Mouse (Mus musculus): Measurements from ENCODE around the gene Akr1c18. TPM values are rescaled to one million over a fixed set of nuclear protein-coding genes. Genes with fewer than 3 reads are reported as not detected.
A peak's percentile ranks its signal among the peaks of the same experiment; 100 is the strongest.
"Not testable (repeated sequence)": the region's sequence is repeated elsewhere in the genome, so short reads cannot be mapped to it uniquely, and the experiment has no call there.

The Akr1c18 gene
- 1 to 10 TPM in 1 of 2 experiments, not detected in 1; 1.3 TPM for total RNA-seq (2021)
- long read RNA-seq, experiment 1 = 0 reads
- long read RNA-seq, experiment 2 = 0 reads

DNA sequence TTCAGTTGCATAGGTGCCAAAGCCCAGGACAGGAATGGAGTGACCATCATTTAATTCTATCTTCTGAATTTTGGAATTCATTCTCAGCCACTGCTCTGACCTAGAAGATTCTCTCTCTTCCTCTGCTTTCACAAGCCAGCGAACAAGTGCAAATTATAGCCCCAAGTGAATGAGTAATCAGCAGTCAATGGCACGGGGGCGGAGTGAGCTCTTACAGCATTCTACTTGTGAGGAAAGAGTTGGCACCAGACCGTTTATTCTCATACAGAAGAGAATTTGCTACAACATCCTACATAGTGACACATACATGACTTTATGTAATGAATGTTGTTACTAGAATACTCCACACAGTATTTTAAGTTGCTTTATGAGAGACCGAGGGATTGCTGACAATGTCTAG is at the start of gene Akr1c18:
Gene Akr1c18 (minus strand): TSS at position 137 of the 400 bp plus-strand sequence.
- no peak for DNase-seq

DNA sequence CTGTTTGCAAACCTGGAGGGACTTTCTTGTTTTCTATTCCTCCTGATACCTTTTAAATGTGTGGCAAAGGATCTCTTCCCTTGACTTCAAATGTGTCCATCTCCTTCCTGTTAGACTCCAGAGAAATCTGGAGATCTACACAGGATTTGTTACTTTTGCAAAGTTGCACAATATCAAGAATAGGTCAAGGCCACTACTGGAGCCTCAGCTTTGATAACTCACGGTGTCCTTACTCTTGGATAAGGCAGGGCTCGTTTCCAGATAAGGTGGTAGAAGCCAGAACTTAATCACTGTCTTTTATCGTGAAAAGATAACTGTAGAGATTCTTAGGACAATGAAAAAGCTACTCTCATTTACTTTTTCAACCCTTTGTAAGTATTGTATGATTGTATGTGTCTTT is 42.1 kb upstream of the Akr1c18 start:
- no peak for DNase-seq

GRCm38 (mm10) chr13:4190904-4191303 is 40.5 kb upstream of the Akr1c18 start, which contains the start of gene Akr1c13:
Akr1c13 (plus strand) TSS chr13:4191150.
- no peak for DNase-seq

- DNase-seq = no peak
Measured at GRCm38 (mm10) chr13:4188174-4188573, 37.7 kb upstream of the Akr1c18 start.

- DNase-seq = not testable (repeated sequence)
Measured at GRCm38 (mm10) chr13:4186641-4187411, 36.4 kb upstream of the Akr1c18 start.

GRCm38 (mm10) chr13:4183116-4183515 is 32.7 kb upstream of the Akr1c18 start:
- DNase-seq = no peak

DNA sequence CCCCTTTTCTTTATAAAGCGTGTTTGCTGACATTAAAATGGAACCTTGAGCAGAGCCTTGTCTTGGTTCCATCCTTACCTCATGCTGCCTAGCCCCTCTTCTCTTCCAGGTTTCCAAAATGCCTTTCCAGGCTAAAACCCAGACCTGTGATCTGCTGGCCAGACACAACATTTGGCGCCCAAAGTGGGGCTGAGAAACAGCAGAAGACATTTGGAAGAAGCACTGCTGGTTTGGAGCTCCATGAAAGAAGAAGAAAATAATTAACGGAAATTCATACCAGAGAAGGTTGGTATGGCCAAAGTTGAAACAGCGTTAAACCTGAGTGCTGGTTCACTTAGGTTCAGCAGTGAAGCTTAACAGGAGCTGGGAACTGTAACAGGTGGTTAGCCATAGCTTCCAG is 30.9 kb upstream of the Akr1c18 start:
- DNase-seq = not testable (repeated sequence)

DNA sequence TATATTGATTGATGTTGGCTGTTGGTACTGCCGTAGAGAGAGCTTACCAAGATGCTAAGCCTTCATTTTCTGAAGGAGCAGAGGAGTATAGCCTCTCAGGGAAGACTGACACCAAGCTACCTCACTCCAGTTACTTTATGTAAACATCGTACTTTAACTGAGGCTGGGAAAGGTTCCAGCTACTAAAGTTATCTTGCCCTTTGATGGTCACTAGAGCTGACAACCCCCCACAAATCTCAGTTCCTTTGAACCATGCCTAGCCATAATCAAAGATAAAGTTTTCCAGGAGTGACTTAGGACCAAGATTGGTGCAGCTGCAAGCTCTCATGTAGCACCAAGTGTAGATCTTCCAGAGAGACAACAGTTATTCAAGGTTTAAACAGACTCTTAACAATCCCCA is 22.5 kb upstream of the Akr1c18 start:
- no peak for DNase-seq

- no peak for DNase-seq
Measured at GRCm38 (mm10) chr13:4168006-4168405, 17.6 kb upstream of the Akr1c18 start.

- DNase-seq = no peak
Measured at GRCm38 (mm10) chr13:4155286-4155685, 4.8 kb upstream of the Akr1c18 start.

DNA sequence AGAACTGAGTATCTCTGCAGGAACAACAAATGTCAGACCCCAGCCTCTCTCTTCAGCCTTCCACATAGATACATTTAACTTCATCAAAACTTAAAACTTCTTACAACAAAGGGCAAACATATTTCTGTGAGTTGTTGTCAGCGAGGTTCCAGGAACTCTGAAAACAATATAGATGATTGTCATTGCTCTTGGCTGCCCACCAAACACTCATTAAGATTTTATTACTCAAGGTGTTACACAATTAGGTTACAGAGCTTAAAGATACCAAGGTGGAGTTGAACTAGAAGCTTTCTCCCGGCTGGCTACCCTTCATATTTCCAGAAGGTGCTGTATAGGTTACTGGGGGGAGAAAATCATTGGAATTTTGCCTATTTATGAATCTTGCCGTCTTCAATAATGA is 3.1 kb upstream of the Akr1c18 start:
- no peak for DNase-seq

- no peak for DNase-seq
Measured at GRCm38 (mm10) chr13:4152908-4153307, 2.5 kb upstream of the Akr1c18 start.

DNA sequence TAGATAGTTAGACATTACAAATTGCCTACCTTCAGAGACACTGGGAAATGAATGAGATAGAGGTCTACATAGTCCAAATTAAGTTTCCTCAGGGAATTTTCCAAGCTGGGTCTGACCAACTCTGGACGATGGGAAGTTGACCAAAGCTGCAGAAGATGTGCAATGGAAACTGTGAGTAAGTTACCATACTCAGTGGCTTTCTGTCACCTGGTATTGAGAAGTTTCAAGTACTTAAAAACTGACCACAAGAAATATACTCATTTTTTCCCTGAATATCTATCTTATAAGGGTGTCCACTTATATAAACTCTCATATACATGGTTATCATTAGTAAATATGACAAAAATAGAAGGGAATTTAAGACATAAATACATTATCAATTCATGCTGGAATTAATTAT is 6.2 kb downstream of the Akr1c18 start:
- DNase-seq = no peak

- no peak for DNase-seq
Measured at GRCm38 (mm10) chr13:4133070-4133469, 17.4 kb downstream of the Akr1c18 start.

DNA sequence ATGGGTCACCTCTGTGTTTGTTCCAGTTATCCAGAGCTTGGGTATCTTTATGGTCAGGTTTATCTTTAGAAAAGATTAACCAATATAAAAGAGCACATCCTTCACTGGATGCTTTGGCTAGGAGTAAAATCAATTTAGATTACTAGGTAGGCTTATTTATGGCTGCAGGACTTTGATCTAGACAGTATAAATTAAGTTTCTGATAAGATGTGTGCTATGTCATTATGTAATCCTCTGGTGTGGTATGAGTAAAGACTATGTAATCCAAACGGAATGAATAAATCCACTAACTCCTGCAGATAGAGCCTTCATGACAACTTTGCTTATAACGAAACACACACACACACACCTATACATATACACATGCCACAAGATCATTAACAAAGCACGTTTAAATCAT is 18.7 kb downstream of the Akr1c18 start:
- DNase-seq = no peak

GRCm38 (mm10) chr13:4131317-4131716 is 19.1 kb downstream of the Akr1c18 start:
- no peak for DNase-seq

- DNase-seq = no peak
Measured at GRCm38 (mm10) chr13:4129100-4129499, 21.4 kb downstream of the Akr1c18 start.

GRCm38 (mm10) chr13:4125846-4126245 is 24.6 kb downstream of the Akr1c18 start:
- not testable (repeated sequence) for DNase-seq

DNA sequence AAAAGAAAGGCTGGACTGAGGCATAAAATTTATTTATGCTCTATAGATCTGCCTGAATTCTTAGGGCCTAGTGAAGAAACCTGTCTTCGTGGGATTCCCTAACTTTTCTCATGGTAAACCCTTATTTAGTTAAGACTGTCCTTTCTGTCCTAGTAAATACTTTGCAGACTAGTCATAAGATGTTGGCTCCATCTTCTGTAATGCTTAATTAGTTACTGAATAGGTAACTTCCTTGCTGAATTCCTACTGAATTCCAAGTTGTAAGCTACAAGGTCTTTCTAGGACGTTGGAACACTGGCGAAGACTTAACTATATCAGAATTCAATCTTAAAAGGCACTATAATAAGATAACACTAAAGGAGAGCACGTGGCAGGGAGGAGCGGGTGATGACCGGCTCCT is 26.0 kb downstream of the Akr1c18 start:
- DNase-seq = not testable (repeated sequence)

DNA sequence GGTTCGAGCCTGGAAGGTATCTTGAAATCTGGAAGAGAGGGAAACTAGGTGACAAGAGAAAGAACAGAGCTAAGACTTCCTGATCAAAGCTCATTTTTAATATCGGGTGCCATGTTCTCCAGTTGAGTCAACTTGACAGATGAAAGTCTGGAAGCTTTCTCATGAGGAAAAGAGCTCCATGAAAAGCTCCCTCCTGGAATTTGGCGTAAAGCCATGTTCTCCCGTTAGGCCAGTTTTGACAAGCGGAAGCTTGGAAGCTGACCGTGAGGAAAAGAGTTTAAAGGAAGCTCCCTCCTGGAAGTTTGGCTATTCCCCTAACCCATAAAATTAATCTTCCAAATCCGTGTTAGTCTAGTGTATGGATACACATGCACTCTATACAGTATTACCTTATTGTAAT is 27.3 kb downstream of the Akr1c18 start:
- no peak for DNase-seq

DNA sequence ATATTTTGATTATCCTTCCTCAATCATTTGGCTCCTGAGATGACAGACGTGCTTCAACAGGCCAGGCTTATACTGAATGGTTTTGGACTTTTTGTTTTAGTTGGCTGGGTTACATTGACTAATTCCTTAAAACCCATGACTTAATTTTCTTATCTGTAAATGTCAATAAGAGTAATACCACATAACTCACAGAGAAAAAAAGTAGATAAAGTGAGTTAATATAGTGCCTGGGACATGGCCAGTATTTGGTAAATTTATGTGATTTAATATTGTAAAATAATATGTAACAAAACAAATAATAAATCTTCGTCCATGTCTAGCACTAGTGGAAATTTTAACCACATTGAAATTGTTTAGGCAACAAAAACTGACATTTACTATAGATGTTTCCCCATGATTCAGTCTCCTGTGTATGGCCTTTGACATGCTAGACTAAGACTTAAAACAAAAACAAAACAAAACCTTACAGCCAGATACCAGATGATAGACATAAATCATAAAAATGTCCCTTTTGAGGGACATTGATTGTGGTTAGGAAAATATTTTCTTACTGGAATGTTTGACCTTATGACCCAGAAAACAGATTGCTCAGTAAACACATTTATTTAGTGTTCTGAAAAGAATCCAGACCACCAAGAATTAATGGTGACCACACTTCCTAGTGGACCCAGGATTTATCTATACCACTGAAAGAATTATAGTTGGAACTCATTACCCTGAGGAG is 31.1 kb downstream of the Akr1c18 start:
- DNase-seq = no peak

DNA sequence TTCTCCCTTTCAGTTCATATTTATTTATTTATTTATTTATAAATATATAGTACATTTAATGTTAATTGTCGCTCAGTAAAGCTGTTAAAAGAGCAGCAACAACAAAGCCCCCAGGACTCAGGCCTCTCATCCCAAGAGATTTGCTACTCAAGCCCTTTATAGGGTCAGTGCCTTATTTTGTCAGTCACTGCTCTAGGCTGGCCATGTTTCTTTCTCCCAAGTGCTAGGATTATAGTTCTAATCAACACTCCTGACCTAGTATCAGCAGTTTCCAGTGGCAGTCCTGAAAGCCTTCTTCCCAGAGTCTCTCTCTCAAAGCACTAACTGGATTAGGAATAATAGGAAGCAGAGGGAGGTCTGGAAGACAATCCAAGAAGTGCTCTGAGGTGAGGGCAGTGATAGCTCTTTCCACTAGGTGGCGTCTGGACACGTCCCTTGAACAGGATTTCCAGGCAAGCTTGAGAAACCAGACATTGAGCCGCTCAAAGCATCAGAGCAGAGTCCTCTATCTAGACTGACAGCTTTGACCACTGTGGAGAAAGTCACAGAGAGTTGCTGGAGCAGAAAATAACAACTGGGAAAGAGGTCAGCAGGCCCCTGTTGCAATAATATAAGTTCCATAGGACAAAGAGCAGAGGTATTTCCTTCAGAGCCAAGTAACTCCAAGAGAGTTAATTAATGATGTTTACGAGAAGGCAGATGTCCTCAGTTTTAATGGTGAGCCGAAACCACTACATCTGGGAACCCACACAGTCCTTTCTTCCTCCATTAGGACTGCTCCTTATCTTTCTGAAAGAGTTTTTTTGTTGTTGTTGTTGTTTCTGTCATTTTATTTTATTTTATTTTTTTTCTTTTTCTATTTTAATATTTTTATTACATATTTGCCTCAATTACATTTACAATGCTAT is 39.9 kb downstream of the Akr1c18 start:
- DNase-seq = peak; percentile 20

Measured in gastrocnemius, postnatal 25 days (tissue).